Mouse (Mus musculus): ENCODE data around the gene Rcn3. TPM values are rescaled to one million over a fixed set of nuclear protein-coding genes. Genes with fewer than 3 reads are reported as not detected.

Rcn3 gene
- total RNA-seq, 2 experiments from 2014 or later: 5.3 to 6.0 TPM

GRCm38 (mm10) chr7:45078513-45078912 lies 13.5 kb downstream of the Rcn3 start:
- DNase-seq (ENCODE audit: low spot score in 2 of 2): peak; percentile 63
- intact Hi-C loops (cut with DNase I): no loop called here

GRCm38 (mm10) chr7:45077829-45078228 lies 14.2 kb downstream of the Rcn3 start:
- intact Hi-C loops (cut with DNase I): no loop called here
- no peak for DNase-seq (ENCODE audit: low spot score in 2 of 2)

GRCm38 (mm10) chr7:45077322-45077721 lies 14.7 kb downstream of the Rcn3 start:
- intact Hi-C loops (cut with DNase I): no loop called here
- DNase-seq (ENCODE audit: low spot score in 2 of 2): no peak

- no peak for DNase-seq (ENCODE audit: low spot score in 2 of 2)
- intact Hi-C loops (cut with DNase I): no loop called here
These were observed 15.5 kb downstream of the Rcn3 start for GRCm38 (mm10) chr7:45076501-45076900.

DNA sequence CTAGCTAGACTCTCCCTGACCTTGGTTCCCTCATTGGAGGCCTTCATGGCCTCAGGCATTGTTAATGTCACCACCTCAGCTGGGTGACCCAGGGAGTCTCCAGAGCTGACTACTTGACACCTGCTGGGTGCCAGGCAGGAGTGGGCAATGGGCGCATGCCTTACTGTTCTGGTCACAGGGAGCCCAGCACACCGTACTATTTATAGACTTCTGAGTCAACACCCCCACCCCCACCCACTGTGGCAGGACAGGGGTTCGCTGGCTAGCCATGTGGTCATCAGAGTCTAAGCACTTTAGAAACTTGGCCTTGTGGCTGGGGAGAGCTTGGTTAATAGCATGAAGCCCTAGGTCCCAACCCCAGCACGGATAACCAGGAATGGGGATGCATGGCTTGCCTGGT lies 16.6 kb downstream of the Rcn3 start:
- DNase-seq (ENCODE audit: low spot score in 2 of 2): no peak
- intact Hi-C loops (cut with DNase I): no loop called here

GRCm38 (mm10) chr7:45073949-45074348 lies 18.1 kb downstream of the Rcn3 start:
- DNase-seq (ENCODE audit: low spot score in 2 of 2): no peak
- intact Hi-C loops (cut with DNase I): no loop called here

DNA sequence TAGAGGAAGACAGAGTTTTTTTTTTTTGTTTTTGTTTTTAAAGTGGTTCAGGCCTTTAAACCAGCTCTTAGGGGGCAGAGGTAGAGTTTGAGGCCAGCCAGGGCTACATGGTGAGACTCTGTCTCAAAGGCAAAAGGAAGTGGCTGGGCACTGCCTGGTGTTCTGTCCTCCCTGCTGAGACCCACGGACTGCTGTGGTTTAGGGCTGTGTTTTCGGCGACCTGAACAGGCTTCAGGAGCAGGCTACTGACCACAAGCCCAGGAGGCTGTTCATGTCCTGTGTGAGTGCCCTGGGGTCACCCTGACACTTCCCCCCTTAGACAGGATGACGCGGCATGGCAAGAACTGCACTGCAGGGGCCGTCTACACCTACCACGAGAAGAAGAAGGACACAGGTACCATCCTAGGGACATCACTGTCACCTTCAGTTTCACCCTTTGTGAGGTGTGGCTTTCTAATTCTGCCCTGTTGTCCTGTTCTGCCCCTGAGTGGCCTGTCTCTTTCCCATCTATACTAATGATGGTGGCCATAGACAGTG lies 18.8 kb downstream of the Rcn3 start:
- DNase-seq (ENCODE audit: low spot score in 2 of 2): no peak
- intact Hi-C loops (cut with DNase I): no loop called here

DNA sequence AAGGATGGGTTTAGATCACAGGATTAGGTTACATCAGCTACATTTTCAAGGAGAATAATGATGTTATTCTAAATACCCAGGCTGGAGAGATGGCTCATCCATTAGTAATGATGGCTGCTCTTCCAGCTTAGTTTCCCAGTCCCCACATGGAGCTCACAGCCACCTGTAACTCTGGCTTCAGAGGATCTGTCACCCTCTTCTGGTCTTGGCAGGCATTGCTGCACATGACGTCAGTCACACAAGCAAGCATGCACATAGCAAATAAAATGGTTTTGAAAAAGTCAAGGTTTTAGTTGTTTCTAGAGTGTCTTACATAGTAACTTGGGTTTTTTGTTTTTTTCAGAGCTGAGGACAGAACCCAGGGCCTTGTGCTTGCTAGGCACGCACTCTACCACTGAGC lies 19.8 kb downstream of the Rcn3 start:
- DNase-seq (ENCODE audit: low spot score in 2 of 2): no peak
- intact Hi-C loops (cut with DNase I): no loop called here

- intact Hi-C loops (cut with DNase I): no loop called here
These were observed 22.4 kb downstream of the Rcn3 start for GRCm38 (mm10) chr7:45069671-45070070.

DNA sequence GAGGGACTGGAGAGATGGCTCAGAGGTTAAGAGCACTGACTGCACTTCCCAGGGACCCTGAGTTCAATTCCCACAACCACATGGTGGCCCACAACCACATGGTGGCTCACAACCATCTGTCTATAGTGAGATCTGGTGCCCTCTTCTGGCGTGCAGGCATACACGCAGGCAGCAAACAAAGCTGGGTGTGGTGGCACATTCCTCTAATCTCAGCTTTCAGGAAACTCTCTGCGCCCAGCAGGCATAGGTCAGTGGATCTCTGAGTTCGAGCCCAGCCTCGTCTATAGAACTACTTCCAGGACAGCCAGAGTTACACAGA lies 24.1 kb downstream of the Rcn3 start:
- intact Hi-C loops (cut with DNase I): no loop called here
- peak in 1 of 2 experiments; percentile 44 for DNase-seq (ENCODE audit: low spot score in 2 of 2)

More at GRCm38 (mm10) chr7:45069671-45070070, 22.4 kb downstream of the Rcn3 start:
- no peak for DNase-seq (ENCODE audit: low spot score in 2 of 2)

GRCm38 (mm10) chr7:45067190-45067999 lies 24.6 kb downstream of the Rcn3 start:
- no peak for DNase-seq (ENCODE audit: low spot score in 2 of 2)

DNA sequence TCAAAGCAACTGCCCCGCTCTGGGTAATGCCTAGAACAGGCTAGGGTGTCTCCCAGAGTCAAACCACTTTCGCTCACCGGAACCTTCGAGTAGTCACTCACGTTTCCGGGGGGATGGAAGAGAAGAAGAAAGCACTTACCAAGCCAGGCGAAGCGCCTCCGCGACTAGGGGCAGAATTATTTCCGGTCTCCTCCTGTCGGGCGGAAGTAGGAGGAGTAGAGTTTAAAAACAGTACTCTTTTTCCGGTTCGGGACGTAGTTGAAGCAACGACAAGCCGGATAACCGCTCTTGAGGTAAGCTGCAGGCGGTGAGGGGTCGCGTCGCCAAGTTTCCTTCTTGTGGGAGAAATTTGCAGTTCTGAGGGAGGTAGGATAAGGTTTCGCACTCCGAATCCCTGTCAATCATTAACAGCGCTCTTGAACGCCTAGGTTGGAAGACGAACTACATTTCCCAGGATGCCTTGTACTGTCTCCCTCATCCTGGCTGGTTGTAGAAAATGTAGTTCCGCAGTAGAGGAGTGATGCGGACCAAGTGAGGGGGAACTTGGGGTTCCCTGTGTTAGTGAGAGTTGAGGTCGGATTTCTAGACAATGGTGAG lies 29.7 kb downstream of the Rcn3 start, which contains the start of the genes Nosip and Prrg2:
Nosip (plus strand) TSS at position 191 of the 597 bp plus-strand sequence.
Prrg2 (minus strand) TSS at position 439 of the 597 bp plus-strand sequence.
- intact Hi-C loops (cut with DNase I): no loop called here
- peak; percentile 94 to 98 for DNase-seq (ENCODE audit: low spot score in 2 of 2)

More at GRCm38 (mm10) chr7:45067190-45067999, 24.6 kb downstream of the Rcn3 start:
- intact Hi-C loops (cut with DNase I): no loop called here

DNA sequence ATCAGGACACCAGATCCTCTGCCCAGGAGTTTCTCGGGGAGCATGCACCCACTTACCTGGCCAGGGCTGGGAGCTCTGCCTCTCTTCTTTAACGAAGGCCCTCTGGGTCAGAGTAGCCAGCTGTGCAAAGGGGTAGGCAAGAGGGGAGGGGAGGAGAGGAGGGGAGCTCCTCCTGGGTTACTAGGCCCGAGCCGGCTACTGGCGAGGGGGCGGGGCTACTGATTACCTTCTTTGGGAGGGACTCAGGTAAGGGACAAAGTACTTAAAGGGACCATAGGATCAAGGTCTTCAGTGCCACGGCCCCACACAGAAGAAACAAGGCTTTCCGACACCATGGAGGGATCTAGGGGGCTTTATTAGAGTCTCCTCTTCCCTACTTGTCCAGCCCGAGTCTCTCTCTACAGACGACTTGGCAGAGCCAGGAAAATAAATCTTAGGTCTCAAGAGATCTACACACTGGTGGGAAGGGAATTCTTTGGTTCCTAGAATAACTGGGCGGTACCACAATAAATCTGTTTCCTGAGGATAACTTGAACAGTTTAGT lies 30.4 kb downstream of the Rcn3 start:
- DNase-seq (ENCODE audit: low spot score in 2 of 2): no peak
- intact Hi-C loops (cut with DNase I): no loop called here

DNA sequence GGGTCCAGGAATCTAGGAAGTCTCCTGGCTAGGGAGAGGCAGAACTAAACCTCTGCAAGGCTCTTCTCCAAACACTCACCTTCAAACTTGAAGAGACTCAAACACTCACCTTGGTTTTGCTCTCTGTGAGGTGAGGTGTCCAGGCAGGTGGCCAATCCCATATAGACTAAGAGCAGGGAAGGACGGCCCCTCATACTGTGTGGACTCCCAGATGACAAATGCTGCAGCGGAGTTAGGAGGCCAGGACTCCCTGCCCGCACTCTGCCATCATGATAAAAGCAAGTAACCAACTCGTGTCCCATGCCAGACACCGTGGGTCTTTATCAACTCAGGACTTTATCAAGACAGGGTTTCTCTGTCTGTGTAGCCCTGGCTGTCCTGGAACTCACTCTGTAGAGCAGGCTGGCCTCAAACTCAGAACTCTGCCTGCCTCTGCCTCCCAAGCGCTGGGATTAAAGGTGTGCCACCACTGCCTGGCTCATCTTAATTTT lies 31.3 kb downstream of the Rcn3 start:
- DNase-seq (ENCODE audit: low spot score in 2 of 2): no peak
- intact Hi-C loops (cut with DNase I): no loop called here

DNA sequence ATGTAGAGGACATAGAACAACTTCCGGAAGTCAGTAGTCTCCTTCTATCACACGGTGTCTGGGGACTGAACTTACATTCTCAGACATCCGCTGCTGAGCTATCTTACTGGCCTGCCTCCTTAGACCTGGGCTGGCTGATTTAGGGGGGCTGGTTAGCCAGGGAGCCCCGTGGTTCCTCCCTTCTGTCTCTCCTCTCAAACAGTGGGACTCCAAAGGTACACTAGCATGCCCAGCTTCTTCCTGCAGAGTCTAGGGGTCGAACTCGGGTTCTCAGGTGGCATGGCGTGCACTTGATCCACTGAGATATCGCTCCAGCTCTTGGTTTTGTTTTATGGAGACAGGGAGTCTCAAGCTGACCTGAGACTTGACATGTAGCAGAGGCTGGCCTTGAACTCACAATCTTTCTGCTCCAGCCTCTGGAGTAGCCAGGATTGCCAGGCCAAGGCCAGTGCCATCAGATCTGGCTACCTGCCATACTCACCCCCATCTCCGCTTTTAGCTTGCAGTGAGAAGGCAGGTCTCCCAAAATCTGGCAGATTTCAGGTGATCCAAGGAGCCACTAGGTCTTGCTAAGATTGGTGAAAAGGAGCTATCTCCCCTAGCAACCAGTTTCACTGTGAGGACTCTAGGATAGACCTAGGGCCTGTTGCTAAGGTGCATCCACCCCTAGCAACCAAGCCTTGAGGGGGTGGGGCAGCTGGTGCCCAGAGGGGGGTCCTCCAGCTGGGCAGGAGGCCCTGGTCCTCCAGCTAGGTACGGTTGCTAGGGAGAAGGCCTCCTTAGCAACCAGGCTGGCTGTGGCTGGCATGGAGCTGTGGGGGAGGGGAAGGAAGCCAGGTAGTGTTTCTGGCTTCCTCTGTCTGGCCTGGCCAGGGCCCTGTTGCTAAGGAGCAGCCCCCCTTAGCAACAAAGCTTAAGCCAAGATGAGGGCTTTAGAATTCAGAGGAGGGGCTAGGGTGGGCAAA lies 33.1 kb downstream of the Rcn3 start:
- intact Hi-C loops (cut with DNase I): no loop called here
- peak in 1 of 2 experiments; percentile 44 for DNase-seq (ENCODE audit: low spot score in 2 of 2)

- intact Hi-C loops (cut with DNase I): no loop called here
- DNase-seq (ENCODE audit: low spot score in 2 of 2): no peak
These were observed 35.1 kb downstream of the Rcn3 start for GRCm38 (mm10) chr7:45056972-45057348.

- DNase-seq (ENCODE audit: low spot score in 2 of 2): no peak
- intact Hi-C loops (cut with DNase I): no loop called here
These were observed 35.6 kb downstream of the Rcn3 start for GRCm38 (mm10) chr7:45056329-45056971.

DNA sequence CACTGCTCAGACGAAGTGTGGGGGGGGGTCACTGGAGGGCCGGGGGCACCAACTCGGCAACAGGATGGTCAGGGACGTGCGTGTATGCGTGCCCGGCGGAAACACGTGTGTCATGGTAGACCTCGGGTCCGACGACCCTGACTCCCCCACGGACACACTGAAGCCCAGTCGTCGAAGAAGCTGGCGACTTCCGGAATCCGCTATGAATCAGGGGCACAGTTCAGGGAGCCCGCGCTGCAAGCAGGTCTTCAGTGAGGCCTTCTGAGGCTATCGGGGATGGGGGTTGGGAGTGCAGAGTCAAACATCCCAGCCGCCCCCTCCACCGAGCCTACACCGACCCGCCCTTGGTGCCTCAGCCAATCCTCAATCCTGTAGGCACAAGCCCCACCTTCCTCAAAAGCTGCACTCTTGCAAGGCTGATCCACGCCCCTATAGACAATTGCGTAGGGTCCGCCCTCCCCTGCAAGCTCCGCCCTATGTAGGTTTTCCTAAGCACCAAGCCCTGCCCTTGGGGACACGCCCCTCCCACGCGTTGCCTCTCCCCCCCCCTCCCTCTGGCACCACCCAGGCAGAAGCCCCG lies 38.0 kb downstream of the Rcn3 start:
- intact Hi-C loops (cut with DNase I): loop anchor here (1.0 kb wide), 1 partner anchor 37 kb away; the partner anchor contains the start of gene Rras
- DNase-seq (ENCODE audit: low spot score in 2 of 2): peak; percentile 88 to 98

All from left cerebral cortex, postnatal 25 days (tissue).